Mouse (Mus musculus) olfactory bulb, adult 2 months (tissue): ENCODE data around the gene Prkcd.

Experiments
- CTCF ChIP-seq: fragments of 200-500 bp; IDR thresholded peaks from 2 replicates; pipeline ENCODE4 v1.5.1; 2012; ENCODE audit warnings: low read depth, mild to moderate bottlenecking, low read length, moderate library complexity; ENCODE audit not compliant: insufficient read depth
- POLR2A ChIP-seq: fragments of 200-500 bp; IDR thresholded peaks from 2 replicates; pipeline ENCODE4 v1.6.1; 2012; ENCODE audit warnings: mild to moderate bottlenecking, low read depth, low read length, moderate library complexity; ENCODE audit not compliant: insufficient read depth

DNA sequence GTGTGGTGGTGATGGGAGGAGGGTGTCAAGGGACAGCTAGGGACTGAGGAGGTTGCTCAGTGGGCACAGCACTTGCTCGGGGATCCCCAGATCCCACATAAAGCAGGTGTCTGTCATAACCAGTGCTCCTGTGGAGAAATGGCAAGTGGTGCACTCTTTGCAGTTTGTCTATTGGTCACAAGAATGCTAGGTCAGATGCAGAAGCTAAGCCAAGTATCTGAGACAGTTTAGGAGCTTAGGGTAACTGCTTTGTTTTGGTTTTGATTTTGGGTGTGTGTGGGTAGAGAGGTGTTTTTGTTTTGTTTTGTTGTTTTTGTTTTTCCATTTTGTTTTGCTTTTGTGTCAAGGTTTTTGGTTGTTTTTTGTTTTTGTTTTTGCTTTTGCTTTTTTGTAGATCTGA, 44.8 kb downstream of the Prkcd start:
- TF ChIP-seq CTCF, result no peak
- no peak for TF ChIP-seq POLR2A
